In genomic region chr6:86772631-86773030, GRCm38 (mm10) we compare ENCODE assay signal across 10 mouse cellular contexts. TPM values are rescaled to one million over a fixed set of nuclear protein-coding genes. Genes with fewer than 3 reads are reported as not detected.
DNase-seq lines count a peak whose midpoint lies in the region; ATAC-seq and TF ChIP-seq lines count a peak whose summit lies in the region.
"Had no signal": no experiment of that assay in that cellular context is flagged by ENCODE, and none has a peak within 500 bp of the region (broad histone marks: within the 10 kb centered on the region; RNA-seq: fewer than 3 reads in every experiment).

No protein-coding gene starts in this region.

- H3K4me3 ChIP-seq in heart, postnatal 0 days (ENCODE audit: low read depth, low read length): no peak overlapping the region
- H3K4me3 ChIP-seq in myocyte: no peak overlapping the region
- no peak overlapping the region for H3K4me3 ChIP-seq in midbrain, embryonic 16.5 days (ENCODE audit: low read depth, low read length)

- no peaks in the 10 kb centered on the region for H3K36me3 ChIP-seq in heart, postnatal 0 days (replicated peaks; ENCODE audit: control insufficient read depth, insufficient read depth, low read length)
- no peaks in the 10 kb centered on the region for H3K36me3 ChIP-seq in myocyte (ENCODE audit: control insufficient read depth, insufficient read depth)
- H3K36me3 ChIP-seq in midbrain, embryonic 16.5 days (ENCODE audit: control insufficient read depth, insufficient read depth, low read length): no peaks in the 10 kb centered on the region

- no peak for TF ChIP-seq EP300 in heart, postnatal 0 days (IDR thresholded peaks at IDR 0.05; ENCODE audit: low read depth)

- no peaks in the 10 kb centered on the region for H3K9me3 ChIP-seq in heart, postnatal 0 days (replicated peaks; ENCODE audit: control insufficient read depth, low read length)
- H3K9me3 ChIP-seq in midbrain, embryonic 16.5 days (replicated peaks; ENCODE audit: control insufficient read depth, low read length, poor library complexity, severe bottlenecking): no peaks in the 10 kb centered on the region

- H3K79me2 ChIP-seq in myocyte (ENCODE audit: control insufficient read depth, insufficient read depth): peaks cover 31% of the 10 kb centered on the region

- peak; percentile 30 for TF ChIP-seq POLR2A in myocyte (IDR thresholded peaks at IDR 0.05; ENCODE audit: insufficient read length, low read depth)

- no peak for TF ChIP-seq CTCF in heart, postnatal 0 days (IDR thresholded peaks at IDR 0.05; ENCODE audit: low read depth)

- no peak overlapping the region for H3ac ChIP-seq in myocyte (ENCODE audit: control insufficient read depth, insufficient read length)

- peak; percentile 14 to 42 for DNase-seq in left cerebral cortex, postnatal 14 days (ENCODE audit: low spot score in 2 of 2)
- DNase-seq in left cerebral cortex, postnatal 4 days: no peak
- DNase-seq in adipocyte (ENCODE audit: low spot score) (peak; percentile 67), liver (no peak)
- DNase-seq in heart, postnatal 0 days (ENCODE audit: low spot score): no peak
- DNase-seq: spleen, adult 18-20 months had no signal

- intact Hi-C loops in left cerebral cortex, postnatal 14 days (cut with DNase I): no loop called here
- intact Hi-C loops in left cerebral cortex, postnatal 4 days (cut with DNase I): no loop called here

- no peak overlapping the region for H3K27ac ChIP-seq in heart, postnatal 0 days (ENCODE audit: low read depth)
- no peak overlapping the region for H3K27ac ChIP-seq in midbrain, embryonic 16.5 days (ENCODE audit: low read length)
- H3K27ac ChIP-seq: kidney, postnatal 0 days had no signal

- peak; percentile 18; the same call in 1 of the 2 replicates for ATAC-seq in heart, postnatal 0 days (ENCODE audit: insufficient read depth, low read depth)
- ATAC-seq in midbrain, embryonic 16.5 days: no peak
- ATAC-seq: forebrain, embryonic 14.5 days had no signal

- H3K9ac ChIP-seq in heart, postnatal 0 days (replicated peaks; ENCODE audit: low read depth, low read length): no peak overlapping the region
- no peak overlapping the region for H3K9ac ChIP-seq in midbrain, embryonic 16.5 days (ENCODE audit: low read depth, low read length)

- no peak overlapping the region for H3K4me2 ChIP-seq in heart, postnatal 0 days (ENCODE audit: low read depth, low read length)
- peak overlapping the region; percentile 92 for H3K4me2 ChIP-seq in myocyte (ENCODE audit: low read depth)
- H3K4me2 ChIP-seq in midbrain, embryonic 16.5 days (ENCODE audit: low read length): no peak overlapping the region

- H3K27me3 ChIP-seq in heart, postnatal 0 days (ENCODE audit: control insufficient read depth, insufficient read depth, low read length): no peaks in the 10 kb centered on the region
- no peaks in the 10 kb centered on the region for H3K27me3 ChIP-seq in myocyte (ENCODE audit: control insufficient read depth, insufficient read depth, insufficient read length)
- H3K27me3 ChIP-seq in midbrain, embryonic 16.5 days (ENCODE audit: control insufficient read depth, insufficient read depth, low read depth, low read length): no peaks in the 10 kb centered on the region

- 0 out of 2 replicates have a peak, but pooled peaks cover 7% of the 10 kb centered on the region for H3K4me1 ChIP-seq in heart, postnatal 0 days (ENCODE audit: control insufficient read depth, insufficient read depth)
- no peaks in the 10 kb centered on the region for H3K4me1 ChIP-seq in midbrain, embryonic 16.5 days (ENCODE audit: control insufficient read depth, insufficient read depth, low read length)

- 58% methylated on average over 7 of the region's 7 CpGs for WGBS in heart, postnatal 0 days
- 81% methylated on average over 7 of the region's 7 CpGs for WGBS in midbrain, embryonic 16.5 days

TF ChIP-seq in myocyte, 11 proteins besides CTCF, POLR2A, EP300 and RAD21:
- TF ChIP-seq USF1 (IDR thresholded peaks at IDR 0.05; ENCODE audit: low read depth): peak; percentile 89
- no peak for TF ChIP-seq E2F4 (IDR thresholded peaks at IDR 0.05; ENCODE audit: insufficient read depth)
- no peak for TF ChIP-seq SRF (IDR thresholded peaks at IDR 0.05; ENCODE audit: control insufficient read depth, insufficient read length, low read depth)
- TF ChIP-seq POLR2AphosphoS2 (IDR thresholded peaks at IDR 0.05; ENCODE audit: insufficient read length, low read depth): no peak
- TF ChIP-seq MYOG (IDR thresholded peaks at IDR 0.05; ENCODE audit: control insufficient read depth in 1 of 3, insufficient read depth in 1 of 3, insufficient read length in 2 of 3, low read depth in 2 of 3): no peak
- 0 out of 2 replicates have a peak, but pooled peaks have one; percentile 26 for TF ChIP-seq CEBPB (IDR thresholded peaks at IDR 0.05; ENCODE audit: insufficient read depth, poor library complexity, severe bottlenecking)
- no peak for TF ChIP-seq REST (IDR thresholded peaks at IDR 0.05; ENCODE audit: insufficient read depth, insufficient read length)

RNA-seq across cellular contexts. Expression of gene Anxa4, which starts 20.8 kb away (rescaled TPM):
- 1 to 10 TPM; 4.2 to 4.9 TPM for total RNA-seq in left cerebral cortex, postnatal 14 days (2021)
- 1 to 10 TPM; 3.1 to 4.5 TPM for total RNA-seq in left cerebral cortex, postnatal 4 days (2021)
- 23.7 and 26.7 TPM in 2 replicates for total RNA-seq in heart, postnatal 0 days (2014; rRNA removed; ENCODE audit: low replicate concordance)
- 25.3 and 26.1 TPM in 2 replicates for polyA plus RNA-seq in heart, postnatal 0 days (2015; fragmentation: Nextera tagmentation; extraction: Ambion mirVana)
- polyA plus RNA-seq in myocyte (2012; fragmentation: generic; extraction: Trizol): 72.5 TPM
- 4.6 TPM in 2 replicates for polyA plus RNA-seq in midbrain, embryonic 16.5 days (2015; fragmentation: Nextera tagmentation; extraction: Ambion mirVana)

RNA-seq across cellular contexts. Expression of gene Gmcl1, which starts 39.4 kb away (rescaled TPM):
- 10 to 100 TPM; 32.6 to 34.0 TPM for total RNA-seq in left cerebral cortex, postnatal 14 days (2021)
- total RNA-seq in left cerebral cortex, postnatal 4 days (2021): 10 to 100 TPM; 36.3 to 39.7 TPM
- 5.1 and 12.1 TPM in 2 replicates for total RNA-seq in heart, postnatal 0 days (2014; rRNA removed; ENCODE audit: low replicate concordance)
- 7.0 and 8.0 TPM in 2 replicates for polyA plus RNA-seq in heart, postnatal 0 days (2015; fragmentation: Nextera tagmentation; extraction: Ambion mirVana)
- polyA plus RNA-seq in myocyte (2012; fragmentation: generic; extraction: Trizol): 5.9 TPM
- 27.9 and 31.6 TPM in 2 replicates for polyA plus RNA-seq in midbrain, embryonic 16.5 days (2015; fragmentation: Nextera tagmentation; extraction: Ambion mirVana)

Comparison
In these comparisons a context has a peak if more than half of its experiments do, and no peak if none do; other contexts are left out.
1. DNase-seq: peak in left cerebral cortex, postnatal 14 days (2 of 2) and adipocyte (single experiment); none in left cerebral cortex, postnatal 4 days (single experiment), heart, postnatal 0 days (single experiment) and liver (single experiment).